Mouse (Mus musculus) lung, adult 10 weeks (tissue): ENCODE results near the gene Mlkl. TPM values are rescaled to one million over a fixed set of nuclear protein-coding genes. Genes with fewer than 3 reads are reported as not detected.

Experiments
- polyA plus RNA-seq: library from polyadenylated mRNA; stranded (reverse); fragments of 350-450 nt; fragmentation: Illumina TruSeq; extraction: RNeasy Lipid Tissue Mini Kit (QIAGEN cat#74804); gene quantifications from one replicate; pipeline ENCODE4 v1.2.3, GENCODE M21; 2014; ENCODE audit warnings: low read depth, low replicate concordance; ENCODE audit not compliant: insufficient read depth

The Mlkl gene
- polyA plus RNA-seq: 4.4 TPM

GRCm38 (mm10) chr8:111337890-111338347 lies at the start of gene Mlkl:
Mlkl (minus strand) TSS chr8:111338177.

GRCm38 (mm10) chr8:111299821-111300568 lies 38.0 kb downstream of the Mlkl start, which contains the start of gene Rfwd3:
Rfwd3 (minus strand) TSS chr8:111300222.

Other genes starting within 250 kb of the Mlkl start
- gene Clec18a, start 245.8 kb downstream of the Mlkl start, polyA plus RNA-seq: not detected
- 2.0 TPM for gene Pdpr, start 243.5 kb downstream of the Mlkl start, polyA plus RNA-seq
- gene Glg1, start 79.0 kb downstream of the Mlkl start, polyA plus RNA-seq: 14.4 TPM
- gene Rfwd3, start 38.0 kb downstream of the Mlkl start, polyA plus RNA-seq: 9.6 TPM
- not detected for gene Fa2h, start 55.6 kb upstream of the Mlkl start, polyA plus RNA-seq
- 4.1 TPM for gene Wdr59, start 183.9 kb upstream of the Mlkl start, polyA plus RNA-seq
- 34.9 TPM for gene Znrf1, start 197.9 kb upstream of the Mlkl start, polyA plus RNA-seq